Mouse (Mus musculus) G1E (cell line): ENCODE results near the gene Smad3. TPM values are rescaled to one million over a fixed set of nuclear protein-coding genes. Genes with fewer than 3 reads are reported as not detected.

Source experiments
- ATAC-seq: 2 replicates; pipeline ENCODE4 v1.8.0; 2016; ENCODE audit warnings: mild to moderate bottlenecking; ENCODE audit not compliant: insufficient number of reproducible peaks, poor library complexity, low FRiP score, severe bottlenecking; ENCODE audit errors: extremely low read depth
- DNase-seq: peaks from one replicate; pipeline ENCODE4 v3.0.0; 2012; ENCODE audit warnings: low spot score
- H3K27me3 ChIP-seq: 2 replicates; pipeline ENCODE4 v1.6.1; 2012; ENCODE audit warnings: mild to moderate bottlenecking, low read length, inconsistent platforms; ENCODE audit not compliant: insufficient read depth
- H3K36me3 ChIP-seq: replicated peaks from 2 replicates; pipeline ENCODE3; 2012; ENCODE audit warnings: mild to moderate bottlenecking, inconsistent platforms
- H3K4me1 ChIP-seq: 2 replicates; pipeline ENCODE4 v1.6.1; 2012; ENCODE audit warnings: low read depth, low read length, inconsistent platforms, mixed read lengths; ENCODE audit not compliant: insufficient read depth
- H3K4me3 ChIP-seq: 2 replicates; pipeline ENCODE4 v1.5.1; 2012; ENCODE audit warnings: low read depth, mild to moderate bottlenecking, inconsistent platforms, low read length, moderate library complexity, mixed read lengths
- H3K9me3 ChIP-seq: replicated peaks from 2 replicates; pipeline ENCODE4 v1.6.1; 2012; ENCODE audit warnings: inconsistent platforms
- CTCF ChIP-seq: IDR thresholded peaks from 2 replicates; pipeline ENCODE4 v1.5.1; 2012; ENCODE audit warnings: low read depth, low read length, inconsistent platforms, mixed read lengths
- GATA1 ChIP-seq: IDR thresholded peaks from 2 replicates; pipeline ENCODE4 v1.6.1; 2012; ENCODE audit warnings: borderline replicate concordance, low read length, inconsistent platforms, mixed read lengths
- GATA2 ChIP-seq: IDR thresholded peaks from 2 replicates; pipeline ENCODE4 v1.6.1; 2012; ENCODE audit warnings: low read depth, low read length, inconsistent platforms, borderline replicate concordance
- POLR2AphosphoS5 ChIP-seq: IDR thresholded peaks from 2 replicates; pipeline ENCODE4 v1.6.1; 2012; ENCODE audit warnings: low read depth, low read length, inconsistent platforms; ENCODE audit not compliant: insufficient replicate concordance
- TAL1 ChIP-seq: conservative IDR thresholded peaks from 2 replicates; pipeline ENCODE4 v1.6.1; 2012; ENCODE audit warnings: low read depth, low read length, inconsistent platforms, mixed read lengths
- polyA plus RNA-seq: library from polyadenylated mRNA; stranded (reverse); fragments of >175 nt; gene quantifications from 2 replicates; pipeline ENCODE4 v1.2.3, GENCODE M21; 2012
- total RNA-seq, 2 experiments: library from RNA; stranded (forward) in 1 of 2; stranded (reverse) in 1 of 2; fragments of 200-1000 nt in 1 of 2; fragments of >200 nt in 1 of 2; fragmentation: Nextera tagmentation in 1 of 2; gene quantifications; 2 replicates each; pipeline ENCODE4 v1.2.3; 2014 to 2017

Smad3 gene
- total and polyA plus RNA-seq, 3 experiments, result 0.87 to 4.8 (median 1.2) TPM

DNA sequence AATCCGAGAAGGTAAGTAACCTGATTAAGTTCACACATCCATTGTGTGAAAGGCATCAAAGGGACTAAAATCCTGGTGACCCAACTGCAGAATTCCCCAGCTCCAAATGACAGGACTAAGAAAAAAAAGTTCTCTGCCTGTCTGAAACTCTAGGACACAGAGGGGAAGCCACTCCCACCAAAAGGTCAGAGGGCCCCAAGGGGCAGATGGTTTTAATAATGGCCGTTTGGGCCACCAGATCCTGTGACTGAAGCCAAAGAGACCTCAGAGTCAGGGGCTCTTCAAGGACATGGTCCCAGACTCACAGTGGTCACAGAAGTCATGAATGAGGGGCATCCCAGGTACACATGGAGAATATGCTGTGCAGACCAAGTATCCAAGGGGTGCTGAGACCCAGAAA, 29.3 kb upstream of the Smad3 start:
- H3K4me1 ChIP-seq, result no peaks in the 10 kb centered on the region

DNA sequence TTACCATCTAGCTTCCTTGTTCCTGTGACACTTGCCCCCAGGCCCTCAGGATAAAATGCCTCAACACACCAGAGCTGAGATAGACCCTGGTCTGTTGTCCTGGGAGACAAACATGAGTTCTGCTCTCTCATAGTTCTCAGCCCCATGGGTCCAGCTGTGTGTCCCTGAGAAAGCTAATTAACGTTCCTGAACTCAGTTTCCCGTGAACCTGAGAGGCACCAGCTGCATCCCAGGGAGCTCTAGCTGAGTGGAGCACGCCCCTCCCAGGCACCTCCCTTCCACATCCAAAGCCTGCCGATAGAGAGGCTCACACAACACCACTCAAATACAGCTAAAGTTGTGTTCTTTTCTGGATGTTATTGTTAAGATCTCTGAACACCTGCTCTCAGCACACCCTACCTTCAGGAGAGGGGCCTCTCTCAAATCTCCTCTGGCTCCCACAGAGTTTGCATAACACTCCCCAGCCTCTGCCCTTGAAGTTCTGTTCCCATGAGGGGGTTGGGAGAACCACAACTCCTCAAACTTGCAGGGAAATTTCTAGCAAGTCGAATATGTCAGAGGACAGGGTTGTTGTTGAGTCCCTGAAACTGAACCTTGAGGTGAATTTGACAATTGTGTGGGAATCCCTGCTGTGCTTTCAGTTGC, 28.4 kb upstream of the Smad3 start:
- DNase-seq, result no peak
- ATAC-seq, result no peak
- Histone ChIP-seq H3K9me3 (no peaks in the 10 kb centered on the region), H3K4me1 (no peaks in the 10 kb centered on the region), H3K4me3 (no peak overlapping the region), H3K27me3 (peaks cover 20% of the 10 kb centered on the region), H3K36me3 (no peaks in the 10 kb centered on the region)
- TF ChIP-seq POLR2AphosphoS5 (no peak), CTCF (no peak), TAL1 (no peak)

More for the DNA sequence above, 29.3 kb upstream of the Smad3 start:
- Histone ChIP-seq H3K36me3 (no peaks in the 10 kb centered on the region), H3K9me3 (no peaks in the 10 kb centered on the region), H3K4me3 (no peak overlapping the region), H3K27me3 (peaks cover 17% of the 10 kb centered on the region)
- ATAC-seq (no peak), DNase-seq (no peak)
- no peak for TF ChIP-seq GATA1
- TF ChIP-seq POLR2AphosphoS5, result no peak
- TF ChIP-seq TAL1, result no peak
- TF ChIP-seq CTCF, result no peak
- TF ChIP-seq GATA2, result no peak

DNA sequence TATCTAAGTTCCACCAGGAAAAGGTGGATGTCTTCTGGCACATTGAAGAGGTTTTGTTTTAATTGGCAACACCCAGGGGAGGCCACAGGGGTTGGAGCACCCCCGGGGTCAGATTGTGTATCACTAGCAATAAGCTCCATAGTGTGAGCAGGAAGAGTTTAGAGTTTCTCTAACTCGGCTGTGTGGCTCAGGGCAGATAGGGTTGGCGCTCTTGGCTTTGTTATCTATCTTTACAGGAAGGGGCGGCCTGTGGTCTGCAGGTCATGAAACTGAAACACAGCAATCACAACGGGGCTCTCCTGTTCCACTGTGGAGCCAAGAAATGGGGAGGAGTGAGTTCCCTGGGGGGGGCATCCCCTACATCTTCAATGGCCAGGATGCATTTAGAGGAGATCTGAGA, 27.7 kb upstream of the Smad3 start:
- Histone ChIP-seq H3K4me3 (no peak overlapping the region), H3K9me3 (no peaks in the 10 kb centered on the region), H3K27me3 (peaks cover 22% of the 10 kb centered on the region), H3K36me3 (no peaks in the 10 kb centered on the region), H3K4me1 (no peaks in the 10 kb centered on the region)
- ATAC-seq (no peak), DNase-seq (no peak)
- TF ChIP-seq TAL1, result no peak
- TF ChIP-seq GATA2, result no peak
- TF ChIP-seq GATA1, result no peak
- TF ChIP-seq POLR2AphosphoS5, result no peak
- TF ChIP-seq CTCF, result no peak

DNA sequence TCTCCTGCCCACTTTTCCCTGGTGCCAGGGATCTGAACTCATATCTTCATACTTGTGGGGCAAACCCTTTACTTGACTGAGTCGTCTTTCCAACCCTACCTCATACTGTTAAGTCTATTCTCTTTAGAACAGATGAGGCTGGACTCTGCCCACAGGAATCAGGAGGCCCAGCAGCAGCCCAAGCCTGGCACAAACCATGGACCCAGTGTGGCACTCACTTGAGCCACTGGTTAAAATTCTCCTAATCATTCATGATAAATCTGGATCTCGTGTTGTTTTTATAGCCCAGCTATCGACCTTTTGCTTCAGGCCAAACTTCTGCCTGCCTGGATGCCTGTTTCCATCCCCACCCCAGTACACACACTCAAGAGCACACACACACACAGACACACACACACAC, 26.8 kb upstream of the Smad3 start:
- DNase-seq (no peak), ATAC-seq (no peak)
- no peaks in the 10 kb centered on the region for H3K9me3 ChIP-seq
- TF ChIP-seq CTCF (no peak), GATA2 (no peak), POLR2AphosphoS5 (no peak), TAL1 (no peak)
- peaks cover 30% of the 10 kb centered on the region for H3K27me3 ChIP-seq
- H3K4me1 ChIP-seq, result no peaks in the 10 kb centered on the region
- no peak overlapping the region for H3K4me3 ChIP-seq
- H3K36me3 ChIP-seq, result no peaks in the 10 kb centered on the region

DNA sequence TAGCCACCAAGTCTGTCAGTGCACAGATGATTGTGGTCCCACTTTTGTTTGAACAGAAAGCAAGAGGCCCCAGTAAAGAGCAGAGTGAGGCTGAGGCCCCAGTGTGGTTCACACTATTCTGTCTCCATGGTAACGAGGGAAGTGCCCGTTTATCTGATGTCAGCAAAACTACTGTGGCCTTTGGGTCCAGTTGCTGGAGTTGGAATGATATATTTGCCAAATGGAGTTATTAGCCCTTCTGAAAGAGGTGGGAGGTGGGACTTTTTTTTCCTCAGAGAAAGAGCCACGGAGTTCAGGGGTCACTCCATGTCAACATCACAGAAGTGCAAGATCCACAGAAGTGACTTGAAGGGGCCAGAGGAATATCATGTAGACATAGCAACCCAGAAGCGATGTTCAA, 24.9 kb upstream of the Smad3 start:
- no peak for TF ChIP-seq CTCF
- no peak for TF ChIP-seq TAL1
- no peak for TF ChIP-seq GATA2
- no peak for TF ChIP-seq POLR2AphosphoS5
- no peak for TF ChIP-seq GATA1
- H3K4me1 ChIP-seq, result no peaks in the 10 kb centered on the region
- no peaks in the 10 kb centered on the region for H3K9me3 ChIP-seq
- peaks cover 31% of the 10 kb centered on the region for H3K27me3 ChIP-seq
- no peaks in the 10 kb centered on the region for H3K36me3 ChIP-seq
- no peak for ATAC-seq
- DNase-seq, result no peak
- no peak overlapping the region for H3K4me3 ChIP-seq

DNA sequence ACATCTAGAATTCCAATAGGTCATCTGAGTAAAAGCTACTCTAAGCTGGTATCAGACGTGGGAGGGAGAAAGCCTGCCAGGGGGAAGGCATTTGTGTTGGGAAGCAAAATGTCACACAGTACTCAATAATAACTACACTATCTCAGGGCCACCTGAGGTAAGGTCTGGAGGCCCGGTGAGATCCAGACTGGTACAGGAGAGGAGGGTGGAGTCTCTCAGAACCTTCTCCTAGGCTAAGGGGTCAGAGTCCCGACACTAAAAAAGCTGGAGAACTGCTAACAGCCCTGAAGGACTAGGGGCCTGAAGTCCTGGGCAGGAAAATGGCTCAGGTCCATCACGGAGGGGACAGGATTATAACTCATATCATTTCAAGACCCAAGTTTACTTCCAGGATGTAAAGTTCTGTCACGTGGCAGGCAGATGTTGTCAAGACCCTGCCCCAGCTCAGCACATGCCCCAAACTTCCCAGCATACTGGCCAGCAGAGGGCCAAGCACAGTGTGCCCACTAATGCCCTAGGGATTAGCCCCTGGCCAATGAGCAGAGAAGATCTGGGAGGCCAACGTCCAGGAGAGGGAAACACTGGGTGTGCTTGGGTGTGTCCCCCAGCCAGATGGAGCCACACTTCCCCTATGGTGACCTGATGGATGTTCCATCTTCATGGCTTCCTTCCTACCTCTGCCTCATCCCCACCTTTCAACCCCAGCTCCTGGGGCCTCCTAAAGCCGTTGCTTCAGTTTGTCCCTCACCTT, 24.1 kb upstream of the Smad3 start:
- H3K4me1 ChIP-seq, result no peaks in the 10 kb centered on the region
- H3K9me3 ChIP-seq, result no peaks in the 10 kb centered on the region
- DNase-seq, result no peak
- H3K4me3 ChIP-seq, result no peak overlapping the region
- peaks cover 31% of the 10 kb centered on the region for H3K27me3 ChIP-seq
- no peak for ATAC-seq
- no peak for TF ChIP-seq GATA2
- no peak for TF ChIP-seq GATA1
- TF ChIP-seq POLR2AphosphoS5, result no peak
- TF ChIP-seq TAL1, result no peak
- no peak for TF ChIP-seq CTCF
- no peaks in the 10 kb centered on the region for H3K36me3 ChIP-seq
